Mouse (Mus musculus) kidney, embryonic 14.5 days (tissue): ENCODE data around the gene Bdkrb2. TPM values are rescaled to one million over a fixed set of nuclear protein-coding genes. Genes with fewer than 3 reads are reported as not detected.

Source experiments
- ATAC-seq: fragments of 200-750 bp; cut with Nextera tagmentation; 2 replicates; pipeline ENCODE4 v1.8.0; 2017; ENCODE audit warnings: moderate number of reproducible peaks, mild to moderate bottlenecking, moderate TSS enrichment, moderate library complexity; ENCODE audit not compliant: low FRiP score, low TSS enrichment
- H3K27ac ChIP-seq: fragments of 300-500 bp; sonication (generic); 2 replicates; pipeline ENCODE4 v1.5.1; 2014; ENCODE audit warnings: low read depth, mild to moderate bottlenecking, low read length, moderate library complexity, mixed read lengths
- H3K27me3 ChIP-seq: fragments of 300-500 bp; sonication (generic); 2 replicates; pipeline ENCODE4 v1.6.1; 2014; ENCODE audit warnings: mild to moderate bottlenecking, low read length; ENCODE audit not compliant: control insufficient read depth, insufficient read depth
- H3K36me3 ChIP-seq: fragments of 300-500 bp; sonication (generic); 2 replicates; pipeline ENCODE4 v1.6.1; 2014; ENCODE audit warnings: low read length, mixed read lengths; ENCODE audit not compliant: control insufficient read depth, insufficient read depth
- H3K4me1 ChIP-seq: fragments of 300-500 bp; sonication (generic); 2 replicates; pipeline ENCODE4 v1.6.1; 2014; ENCODE audit warnings: low read length, mixed read lengths; ENCODE audit not compliant: control insufficient read depth, insufficient read depth
- H3K4me2 ChIP-seq: fragments of 300-500 bp; sonication (generic); replicated peaks from 2 replicates; pipeline ENCODE4 v1.6.1; 2014; ENCODE audit warnings: low read depth, mild to moderate bottlenecking, low read length
- H3K4me3 ChIP-seq: fragments of 300-500 bp; sonication (generic); 2 replicates; pipeline ENCODE4 v1.5.1; 2014; ENCODE audit warnings: mild to moderate bottlenecking, low read length
- H3K9ac ChIP-seq: fragments of 300-500 bp; sonication (generic); 2 replicates; pipeline ENCODE4 v1.6.1; 2014; ENCODE audit warnings: low read depth, mild to moderate bottlenecking, low read length, moderate library complexity
- H3K9me3 ChIP-seq: fragments of 300-500 bp; sonication (generic); 2 replicates; pipeline ENCODE4 v1.6.1; 2016; ENCODE audit warnings: low read length; ENCODE audit not compliant: control insufficient read depth
- WGBS: fragments of 180-500 bp; shearing (Covaris S2); extraction: QIAGEN DNeasy Blood & Tissue Kit; methylation state at CpG from one replicate; pipeline ENCODE4 v1.1.7; 2014; 5-methylcytosine and 5-hydroxymethylcytosine counted together
- polyA plus RNA-seq: library from polyadenylated mRNA; unstranded; fragments of >200 nt; fragmentation: Nextera tagmentation; extraction: Ambion mirVana; gene quantifications from 2 replicates; pipeline ENCODE4 v1.2.1, GENCODE M21; 2014

Gene Bdkrb2
- polyA plus RNA-seq, 1 experiment from 2014 or later = 0.12 TPM

GRCm38 (mm10) chr12:105571867-105572266, 8.8 kb downstream of the Bdkrb2 start:
- Histone ChIP-seq H3K4me2 (no peak overlapping the region), H3K27me3 (no peaks in the 10 kb centered on the region), H3K4me3 (no peak overlapping the region), H3K27ac (no peak overlapping the region), H3K4me1 (no peaks in the 10 kb centered on the region), H3K9ac (no peak overlapping the region), H3K9me3 (peaks cover 6% of the 10 kb centered on the region), H3K36me3 (no peaks in the 10 kb centered on the region)
- ATAC-seq = no peak
- WGBS = 81% methylated on average over 3 of the region's 3 CpGs

GRCm38 (mm10) chr12:105572622-105573021, 9.6 kb downstream of the Bdkrb2 start:
- H3K4me2 ChIP-seq = no peak overlapping the region
- no peak overlapping the region for H3K9ac ChIP-seq
- 79% methylated on average over 2 of the region's 2 CpGs for WGBS
- H3K4me3 ChIP-seq = no peak overlapping the region
- H3K27ac ChIP-seq = no peak overlapping the region
- no peak for ATAC-seq
- H3K4me1 ChIP-seq = no peaks in the 10 kb centered on the region
- H3K36me3 ChIP-seq = no peaks in the 10 kb centered on the region
- H3K27me3 ChIP-seq = no peaks in the 10 kb centered on the region
- peaks cover 3% of the 10 kb centered on the region; the same call in 1 of the 2 replicates for H3K9me3 ChIP-seq

- H3K4me2 ChIP-seq = no peak overlapping the region
- no peaks in the 10 kb centered on the region for H3K27me3 ChIP-seq
- H3K9ac ChIP-seq = no peak overlapping the region
- H3K9me3 ChIP-seq = peaks cover 3% of the 10 kb centered on the region; the same call in 1 of the 2 replicates
- no peaks in the 10 kb centered on the region for H3K4me1 ChIP-seq
- H3K4me3 ChIP-seq = no peak overlapping the region
- H3K36me3 ChIP-seq = no peaks in the 10 kb centered on the region
- WGBS = 81% methylated on average over 4 of the region's 4 CpGs
- H3K27ac ChIP-seq = no peak overlapping the region
- ATAC-seq = no peak
These were observed 11.3 kb downstream of the Bdkrb2 start for GRCm38 (mm10) chr12:105574356-105574755.

- Histone ChIP-seq H3K27ac (no peak overlapping the region), H3K4me3 (no peak overlapping the region), H3K27me3 (no peaks in the 10 kb centered on the region), H3K4me2 (no peak overlapping the region), H3K9me3 (no peaks in the 10 kb centered on the region), H3K36me3 (no peaks in the 10 kb centered on the region), H3K4me1 (peaks cover 16% of the 10 kb centered on the region), H3K9ac (no peak overlapping the region)
- WGBS = 72% methylated on average over 17 of the region's 17 CpGs
- ATAC-seq = no peak
These were observed 17.5 kb downstream of the Bdkrb2 start for GRCm38 (mm10) chr12:105580490-105580889.

GRCm38 (mm10) chr12:105582486-105582885, 19.5 kb downstream of the Bdkrb2 start:
- no peak overlapping the region for H3K9ac ChIP-seq
- H3K27me3 ChIP-seq = no peaks in the 10 kb centered on the region
- 68% methylated on average over 9 of the region's 9 CpGs for WGBS
- peaks cover 16% of the 10 kb centered on the region for H3K4me1 ChIP-seq
- no peaks in the 10 kb centered on the region for H3K9me3 ChIP-seq
- H3K36me3 ChIP-seq = no peaks in the 10 kb centered on the region
- no peak overlapping the region for H3K4me2 ChIP-seq
- ATAC-seq = no peak
- no peak overlapping the region for H3K4me3 ChIP-seq
- no peak overlapping the region for H3K27ac ChIP-seq

DNA sequence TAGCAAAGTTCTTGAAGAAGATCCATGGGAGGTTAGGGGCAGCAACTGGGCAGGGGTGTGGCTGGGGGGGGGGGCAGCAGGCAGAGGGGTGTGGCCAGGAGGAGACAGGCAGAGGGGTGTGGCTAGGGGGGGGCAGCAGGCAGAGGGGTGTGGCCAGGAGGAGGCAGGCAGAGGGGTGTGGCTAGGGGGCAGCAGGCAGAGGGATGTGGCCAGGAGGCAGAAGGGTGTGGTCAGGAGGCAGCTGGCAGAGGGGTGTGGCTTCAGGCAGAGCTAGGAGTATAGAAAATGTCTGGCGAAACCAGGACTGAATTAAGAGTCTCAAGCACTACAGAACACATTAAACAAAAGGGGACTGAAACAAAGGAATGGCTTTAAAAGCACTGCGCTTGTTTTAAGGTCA, 20.5 kb downstream of the Bdkrb2 start:
- 22% methylated on average over 2 of the region's 2 CpGs for WGBS
- no peak overlapping the region for H3K4me3 ChIP-seq
- H3K27ac ChIP-seq = peak overlapping the region; percentile 24; the same call in 1 of the 2 replicates
- no peak overlapping the region for H3K4me2 ChIP-seq
- no peak overlapping the region for H3K9ac ChIP-seq
- ATAC-seq = peak; percentile 69
- H3K27me3 ChIP-seq = no peaks in the 10 kb centered on the region
- H3K36me3 ChIP-seq = no peaks in the 10 kb centered on the region
- H3K4me1 ChIP-seq = peaks cover 16% of the 10 kb centered on the region
- no peaks in the 10 kb centered on the region for H3K9me3 ChIP-seq

- 25% methylated on average over 12 of the region's 12 CpGs for WGBS
- H3K27ac ChIP-seq = no peak overlapping the region
- no peaks in the 10 kb centered on the region for H3K9me3 ChIP-seq
- peaks cover 16% of the 10 kb centered on the region for H3K4me1 ChIP-seq
- peak; percentile 70; the same call in 1 of the 2 replicates for ATAC-seq
- H3K27me3 ChIP-seq = no peaks in the 10 kb centered on the region
- H3K36me3 ChIP-seq = no peaks in the 10 kb centered on the region
- H3K9ac ChIP-seq = no peak overlapping the region
- H3K4me3 ChIP-seq = no peak overlapping the region
- H3K4me2 ChIP-seq = no peak overlapping the region
These were observed 21.8 kb downstream of the Bdkrb2 start for GRCm38 (mm10) chr12:105584851-105585250.

DNA sequence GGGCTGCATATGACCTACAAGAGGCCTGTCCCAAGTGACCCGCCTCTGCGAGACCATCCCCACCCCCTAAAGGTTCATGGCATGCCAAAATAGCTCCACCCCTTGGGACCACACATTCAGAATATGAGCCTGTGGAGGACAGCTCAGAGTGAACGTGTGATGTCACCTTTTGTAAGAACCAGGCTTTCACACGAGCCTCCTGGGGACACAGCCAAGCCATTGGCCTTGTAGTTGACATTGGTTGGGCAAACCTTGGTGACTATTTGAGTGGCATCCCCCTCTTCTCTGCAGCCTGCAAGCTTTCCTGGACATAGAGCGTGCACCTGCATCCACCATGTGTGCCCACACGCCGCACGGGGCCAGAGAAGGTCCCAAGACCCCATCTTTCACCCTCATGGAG, 24.5 kb downstream of the Bdkrb2 start:
- Histone ChIP-seq H3K4me3 (no peak overlapping the region), H3K27me3 (no peaks in the 10 kb centered on the region), H3K27ac (no peak overlapping the region), H3K9me3 (no peaks in the 10 kb centered on the region), H3K36me3 (no peaks in the 10 kb centered on the region), H3K9ac (no peak overlapping the region), H3K4me1 (peaks cover 16% of the 10 kb centered on the region), H3K4me2 (no peak overlapping the region)
- 82% methylated on average over 8 of the region's 8 CpGs for WGBS
- ATAC-seq = no peak

- 69% methylated on average over 7 of the region's 7 CpGs for WGBS
- no peak overlapping the region for H3K27ac ChIP-seq
These were observed 27.8 kb downstream of the Bdkrb2 start for GRCm38 (mm10) chr12:105590786-105591185.

More at GRCm38 (mm10) chr12:105590786-105591185, 27.8 kb downstream of the Bdkrb2 start:
- Histone ChIP-seq H3K9me3 (no peaks in the 10 kb centered on the region), H3K36me3 (no peaks in the 10 kb centered on the region), H3K4me3 (no peak overlapping the region), H3K27me3 (no peaks in the 10 kb centered on the region), H3K4me2 (no peak overlapping the region), H3K9ac (no peak overlapping the region), H3K4me1 (no peaks in the 10 kb centered on the region)
- ATAC-seq = no peak
